Mouse (Mus musculus) neural tube, embryonic 14.5 days (tissue): ENCODE data around the gene Zfp668. TPM values are rescaled to one million over a fixed set of nuclear protein-coding genes. Genes with fewer than 3 reads are reported as not detected.
"Not testable (repeated sequence)": the region's sequence is repeated elsewhere in the genome, so short reads cannot be mapped to it uniquely, and the experiment has no call there.

Experiments
- ATAC-seq: fragments of 200-750 bp; cut with Nextera tagmentation; 2 replicates; pipeline ENCODE4 v1.8.0; 2017; ENCODE audit warnings: low read depth, mild to moderate bottlenecking, moderate TSS enrichment, moderate library complexity
- H3K27ac ChIP-seq: fragments of 300-500 bp; sonication (generic); 2 replicates; pipeline ENCODE4 v1.5.1; 2014; ENCODE audit warnings: low read depth, mild to moderate bottlenecking, control low read depth, low read length, moderate library complexity, mixed read lengths
- H3K27me3 ChIP-seq: fragments of 300-500 bp; sonication (generic); 2 replicates; pipeline ENCODE4 v1.6.1; 2014; ENCODE audit warnings: low read length; ENCODE audit not compliant: control insufficient read depth, insufficient read depth
- H3K36me3 ChIP-seq: fragments of 300-500 bp; sonication (generic); 2 replicates; pipeline ENCODE4 v1.6.1; 2014; ENCODE audit warnings: low read length, mixed read lengths; ENCODE audit not compliant: control insufficient read depth, insufficient read depth
- H3K4me1 ChIP-seq: fragments of 300-500 bp; sonication (generic); 2 replicates; pipeline ENCODE4 v1.6.1; 2014; ENCODE audit warnings: low read length; ENCODE audit not compliant: control insufficient read depth, insufficient read depth
- H3K4me2 ChIP-seq: fragments of 300-500 bp; sonication (generic); 2 replicates; pipeline ENCODE4 v1.6.1; 2014; ENCODE audit warnings: mild to moderate bottlenecking, low read depth, low read length, control low read depth
- H3K4me3 ChIP-seq: fragments of 300-500 bp; sonication (generic); 2 replicates; pipeline ENCODE4 v1.5.1; 2014; ENCODE audit warnings: low read depth, low read length, control low read depth, mixed read lengths
- H3K9ac ChIP-seq: fragments of 300-500 bp; sonication (generic); replicated peaks from 2 replicates; pipeline ENCODE4 v1.6.1; 2014; ENCODE audit warnings: low read depth, mild to moderate bottlenecking, control low read depth, low read length, mixed read lengths
- H3K9me3 ChIP-seq: fragments of 300-500 bp; sonication (generic); 2 replicates; pipeline ENCODE4 v1.6.1; 2016; ENCODE audit warnings: low read length; ENCODE audit not compliant: control insufficient read depth
- WGBS: fragments of 180-500 bp; shearing (Covaris S2); extraction: QIAGEN DNeasy Blood & Tissue Kit; methylation state at CpG from one replicate; pipeline ENCODE4 v1.1.7; 2014; 5-methylcytosine and 5-hydroxymethylcytosine counted together
- polyA plus RNA-seq: library from polyadenylated mRNA; unstranded; fragments of >200 nt; fragmentation: Nextera tagmentation; extraction: Ambion mirVana; gene quantifications from 2 replicates; pipeline ENCODE4 v1.2.1, GENCODE M21; 2014

Gene Zfp668
- polyA plus RNA-seq, 1 experiment from 2014 or later = 29.7 TPM

GRCm38 (mm10) chr7:127898179-127898956, 21.7 kb upstream of the Zfp668 start:
- Histone ChIP-seq H3K27ac (no peak overlapping the region), H3K27me3 (no peaks in the 10 kb centered on the region), H3K4me2 (no peak overlapping the region), H3K4me1 (peaks cover 8% of the 10 kb centered on the region; the same call in 1 of the 2 replicates), H3K36me3 (no peaks in the 10 kb centered on the region), H3K9me3 (no peaks in the 10 kb centered on the region), H3K9ac (no peak overlapping the region), H3K4me3 (no peak overlapping the region)
- no peak for ATAC-seq
- WGBS = 40% methylated on average over 10 of the region's 10 CpGs

GRCm38 (mm10) chr7:127897542-127897941, 20.9 kb upstream of the Zfp668 start:
- H3K9me3 ChIP-seq = no peaks in the 10 kb centered on the region
- H3K9ac ChIP-seq = no peak overlapping the region
- H3K27ac ChIP-seq = no peak overlapping the region
- H3K27me3 ChIP-seq = no peaks in the 10 kb centered on the region
- H3K4me2 ChIP-seq = no peak overlapping the region
- peaks cover 8% of the 10 kb centered on the region; the same call in 1 of the 2 replicates for H3K4me1 ChIP-seq
- peaks cover 3% of the 10 kb centered on the region; the same call in 1 of the 2 replicates for H3K36me3 ChIP-seq
- 90% methylated on average over 7 of the region's 7 CpGs for WGBS
- H3K4me3 ChIP-seq = no peak overlapping the region
- no peak for ATAC-seq

GRCm38 (mm10) chr7:127896384-127896783, 19.8 kb upstream of the Zfp668 start:
- Histone ChIP-seq H3K27me3 (no peaks in the 10 kb centered on the region), H3K9me3 (no peaks in the 10 kb centered on the region), H3K36me3 (peaks cover 4% of the 10 kb centered on the region; the same call in 1 of the 2 replicates), H3K4me1 (peaks cover 8% of the 10 kb centered on the region; the same call in 1 of the 2 replicates), H3K27ac (no peak overlapping the region), H3K4me2 (no peak overlapping the region), H3K4me3 (no peak overlapping the region), H3K9ac (no peak overlapping the region)
- 63% methylated on average over 13 of the region's 13 CpGs for WGBS
- no peak for ATAC-seq

GRCm38 (mm10) chr7:127895891-127896290, 19.3 kb upstream of the Zfp668 start:
- H3K9me3 ChIP-seq, H3K4me1 ChIP-seq, H3K4me2 ChIP-seq, H3K9ac ChIP-seq, H3K36me3 ChIP-seq, H3K27ac ChIP-seq, H3K27me3 ChIP-seq: not testable (repeated sequence)
- 0 out of 2 replicates have a peak overlapping the region, but pooled peaks have one; percentile 57 for H3K4me3 ChIP-seq
- WGBS = 71% methylated on average over 7 of the region's 7 CpGs
- 0 out of 2 replicates have a peak, but pooled peaks have one; percentile 4 for ATAC-seq

GRCm38 (mm10) chr7:127895442-127895841, 18.8 kb upstream of the Zfp668 start, which contains the start of the genes Gm21974 and Vkorc1:
TSS of gene Gm21974 (minus strand) at chr7:127895454.
TSS of gene Vkorc1 (minus strand) at chr7:127895617.
- Histone ChIP-seq H3K9ac (peak within 1 kb of the TSS; percentile 64), H3K27ac (peak within 1 kb of the TSS; percentile 75), H3K27me3 (no peaks in the 10 kb centered on the region), H3K36me3 (peaks cover 4% of the 10 kb centered on the region; the same call in 1 of the 2 replicates), H3K9me3 (no peaks in the 10 kb centered on the region), H3K4me1 (peaks cover 8% of the 10 kb centered on the region; the same call in 1 of the 2 replicates), H3K4me2 (peak within 1 kb of the TSS; percentile 83), H3K4me3 (peak within 1 kb of the TSS; percentile 57)
- WGBS = 0% methylated on average over 26 of the region's 26 CpGs
- ATAC-seq = peak; percentile 98

GRCm38 (mm10) chr7:127894480-127894879, 17.9 kb upstream of the Zfp668 start:
- peak overlapping the region; percentile 57 for H3K4me3 ChIP-seq
- H3K4me1 ChIP-seq = peaks cover 8% of the 10 kb centered on the region; the same call in 1 of the 2 replicates
- no peak overlapping the region for H3K9ac ChIP-seq
- WGBS = 89% methylated on average over 5 of the region's 5 CpGs
- no peaks in the 10 kb centered on the region for H3K27me3 ChIP-seq
- H3K36me3 ChIP-seq = peaks cover 8% of the 10 kb centered on the region
- H3K9me3 ChIP-seq = no peaks in the 10 kb centered on the region
- ATAC-seq = no peak
- no peak overlapping the region for H3K27ac ChIP-seq
- H3K4me2 ChIP-seq = peak overlapping the region; percentile 83

GRCm38 (mm10) chr7:127890798-127891197, 14.2 kb upstream of the Zfp668 start, which contains the start of gene Prss53:
TSS of gene Prss53 (minus strand) at chr7:127890970.
- H3K4me2 ChIP-seq = no peak within 1 kb of the TSS
- WGBS = 46% methylated on average over 4 of the region's 4 CpGs
- H3K27me3 ChIP-seq = no peaks in the 10 kb centered on the region
- H3K4me3 ChIP-seq = no peak within 1 kb of the TSS
- H3K27ac ChIP-seq = no peak within 1 kb of the TSS
- peaks cover 34% of the 10 kb centered on the region for H3K36me3 ChIP-seq
- H3K9ac ChIP-seq = no peak within 1 kb of the TSS
- H3K4me1 ChIP-seq = peaks cover 8% of the 10 kb centered on the region
- no peaks in the 10 kb centered on the region for H3K9me3 ChIP-seq
- no peak for ATAC-seq

GRCm38 (mm10) chr7:127888821-127889220, 12.2 kb upstream of the Zfp668 start:
- H3K9me3 ChIP-seq = no peaks in the 10 kb centered on the region
- H3K36me3 ChIP-seq = peaks cover 53% of the 10 kb centered on the region
- H3K27me3 ChIP-seq = no peaks in the 10 kb centered on the region
- ATAC-seq = no peak
- WGBS = 76% methylated on average over 3 of the region's 3 CpGs
- no peak overlapping the region for H3K4me3 ChIP-seq
- H3K27ac ChIP-seq = no peak overlapping the region
- no peak overlapping the region for H3K4me2 ChIP-seq
- peaks cover 4% of the 10 kb centered on the region; the same call in 1 of the 2 replicates for H3K4me1 ChIP-seq
- H3K9ac ChIP-seq = no peak overlapping the region

- H3K27ac ChIP-seq = no peak overlapping the region
- H3K4me3 ChIP-seq = no peak overlapping the region
- peaks cover 61% of the 10 kb centered on the region for H3K36me3 ChIP-seq
- H3K4me2 ChIP-seq = no peak overlapping the region
- WGBS = 87% methylated on average over 3 of the region's 3 CpGs
- no peaks in the 10 kb centered on the region for H3K9me3 ChIP-seq
- no peaks in the 10 kb centered on the region for H3K27me3 ChIP-seq
- H3K9ac ChIP-seq = no peak overlapping the region
- no peak for ATAC-seq
- H3K4me1 ChIP-seq = peaks cover 5% of the 10 kb centered on the region; the same call in 1 of the 2 replicates
These were observed 11.2 kb upstream of the Zfp668 start for GRCm38 (mm10) chr7:127887781-127888180.
